Mouse (Mus musculus) CH12.LX (cell line): ENCODE results near the gene Gm20517. TPM values are rescaled to one million over a fixed set of nuclear protein-coding genes. Genes with fewer than 3 reads are reported as not detected.
"Not testable (repeated sequence)": the region's sequence is repeated elsewhere in the genome, so short reads cannot be mapped to it uniquely, and the experiment has no call there.

ENCODE experiments used
- DNase-seq: peaks from one replicate; pipeline ENCODE4 v3.0.0-alpha.2; 2013; ENCODE audit errors: extremely low read depth
- H3K27ac ChIP-seq: 2 replicates; pipeline ENCODE4 v1.5.1; 2012; ENCODE audit warnings: low read depth, mild to moderate bottlenecking, control low read depth, moderate library complexity; ENCODE audit not compliant: insufficient read depth
- H3K27me3 ChIP-seq: replicated peaks from 2 replicates; pipeline ENCODE3; 2012; ENCODE audit warnings: inconsistent platforms
- H3K36me3 ChIP-seq, 2 experiments: replicated peaks in 1 of 2; 2 replicates each; pipeline versions ENCODE3 to v1.6.1; 2012; ENCODE audit warnings: inconsistent platforms in 1 of 2, low read length in 1 of 2, mild to moderate bottlenecking in 1 of 2, mixed read lengths in 1 of 2, moderate library complexity in 1 of 2; ENCODE audit not compliant: control insufficient read depth in 1 of 2, insufficient read depth in 1 of 2
- H3K4me1 ChIP-seq, 2 experiments: 2 replicates each; pipeline ENCODE4 v1.6.1; 2012; ENCODE audit warnings: inconsistent platforms in 1 of 2, moderate library complexity in 1 of 2; ENCODE audit not compliant: insufficient read depth in 2 of 2, control insufficient read depth in 1 of 2
- H3K4me2 ChIP-seq: 2 replicates; pipeline ENCODE4 v1.6.1; 2012; ENCODE audit warnings: low read depth, mild to moderate bottlenecking, control low read depth; ENCODE audit not compliant: poor library complexity, insufficient read depth, severe bottlenecking
- H3K4me3 ChIP-seq, 3 experiments: fragments of 150-350 bp in 1 of 3; sonication (generic) in 1 of 3; replicated peaks in 1 of 3; 2 replicates each; pipeline versions ENCODE3 to v1.5.1; 2011 to 2012; ENCODE audit warnings: low read depth in 2 of 3, low read length in 2 of 3, mild to moderate bottlenecking in 2 of 3, moderate library complexity in 2 of 3, control low read depth in 1 of 3, improper control_type of control experiment in 1 of 3, inconsistent platforms in 1 of 3, mixed read lengths in 1 of 3; ENCODE audit not compliant: poor library complexity in 1 of 3
- H3K79me2 ChIP-seq: replicated peaks from 2 replicates; pipeline ENCODE4 v1.6.1; 2012; ENCODE audit warnings: mild to moderate bottlenecking, moderate library complexity; ENCODE audit not compliant: control insufficient read depth, poor library complexity, insufficient read depth, severe bottlenecking; ENCODE audit errors: extremely low read depth
- H3K9ac ChIP-seq: 2 replicates; pipeline ENCODE4 v1.6.1; 2012; ENCODE audit warnings: low read depth, mild to moderate bottlenecking, control low read depth, moderate library complexity; ENCODE audit not compliant: insufficient read depth
- H3K9me3 ChIP-seq: replicated peaks from 2 replicates; pipeline ENCODE3; 2012; ENCODE audit warnings: low read length, inconsistent platforms, mixed read lengths
- CHD1 ChIP-seq: IDR thresholded peaks from 2 replicates; pipeline ENCODE4 v1.6.1; 2012; ENCODE audit warnings: low read depth, low read length, improper control_type of control experiment, inconsistent platforms
- CHD2 ChIP-seq: IDR thresholded peaks from 2 replicates; pipeline ENCODE4 v1.6.1; 2011; ENCODE audit warnings: low read length, improper control_type of control experiment
- CTCF ChIP-seq, 2 experiments: IDR thresholded peaks in 1 of 2; conservative IDR thresholded peaks in 1 of 2; 2 replicates each; pipeline ENCODE4 v1.5.1; 2011 to 2012; ENCODE audit warnings: low read depth in 2 of 2, low read length in 2 of 2, improper control_type of control experiment in 1 of 2, inconsistent platforms in 1 of 2, mild to moderate bottlenecking in 1 of 2, moderate library complexity in 1 of 2
- POLR2AphosphoS2 ChIP-seq: IDR thresholded peaks from 2 replicates; pipeline ENCODE4 v1.6.1; 2011; ENCODE audit warnings: low read depth, low read length, improper control_type of control experiment
- RAD21 ChIP-seq: IDR thresholded peaks from 2 replicates; pipeline ENCODE4 v1.6.1; 2011; ENCODE audit warnings: low read depth, mild to moderate bottlenecking, low read length, improper control_type of control experiment, moderate library complexity
- RCOR1 ChIP-seq: conservative IDR thresholded peaks from 2 replicates; pipeline ENCODE4 v1.6.1; 2012; ENCODE audit warnings: low read depth, mild to moderate bottlenecking, inconsistent platforms, low read length, improper control_type of control experiment
- SIN3A ChIP-seq: IDR thresholded peaks from 2 replicates; pipeline ENCODE4 v1.6.1; 2012; ENCODE audit warnings: low read length, improper control_type of control experiment, inconsistent platforms
- SMC3 ChIP-seq: IDR thresholded peaks from 2 replicates; pipeline ENCODE4 v1.6.1; 2011; ENCODE audit warnings: low read depth, low read length, improper control_type of control experiment
- ZNF384 ChIP-seq: IDR thresholded peaks from 2 replicates; pipeline ENCODE4 v1.6.1; 2012; ENCODE audit warnings: low read depth, low read length, improper control_type of control experiment, inconsistent platforms
- dilution Hi-C: fragments of 300-500 bp; cut with MboI; formaldehyde crosslinking; loops from 2 replicates; pipeline ENCODE4 v1.14.3; 2020; ENCODE audit warnings: low sequenced_read_pairs; ENCODE audit not compliant: extremely low pct_unique_long_range_greater_than_20kb, extremely low pct_ligation_motif_present
- in situ Hi-C: fragments of 300-500 bp; cut with MboI; formaldehyde crosslinking; loops from 3 replicates; pipeline ENCODE4 v1.14.3; 2019; ENCODE audit warnings: low sequenced_read_pairs, low pct_ligation_motif_present, low pct_unique_long_range_greater_than_20kb, mixed read lengths
- polyA plus RNA-seq: library from polyadenylated mRNA; unstranded; fragments of >175 nt; gene quantifications from 2 replicates; pipeline ENCODE4 v1.2.1, GENCODE M21; 2012; ENCODE audit warnings: low read depth; ENCODE audit not compliant: insufficient read length
- total RNA-seq, 2 experiments: library from RNA; depleted of rRNA; stranded (reverse); fragments of 300-350 nt in 1 of 2; fragments of >200 nt in 1 of 2; gene quantifications; 2 replicates each; pipeline ENCODE4 v1.2.3; 2012 to 2014

Gm20517 gene
- total and polyA plus RNA-seq, 3 experiments = 1.1 to 1.8 (median 1.8) TPM

- peaks cover 10% of the 10 kb centered on the region; the same call in 1 of the 2 replicates for H3K79me2 ChIP-seq
- peaks cover 47 to 72% of the 10 kb centered on the region in 2 experiments for H3K36me3 ChIP-seq
- no peak overlapping the region for H3K9ac ChIP-seq
- no peak for TF ChIP-seq CHD1
- TF ChIP-seq SIN3A = no peak
- TF ChIP-seq SMC3 = peak; percentile 52
- 0 out of 2 replicates have a peak, but pooled peaks have one; percentile 28 for TF ChIP-seq CHD2
- TF ChIP-seq ZNF384 = peak; percentile 98
- no peak for TF ChIP-seq RCOR1
- TF ChIP-seq POLR2AphosphoS2 = peak; percentile 40; the same call in 1 of the 2 replicates
- peak; percentile 27 to 73; a peak in 3 of 4 replicates for TF ChIP-seq CTCF (conservative IDR thresholded peaks at IDR 0.05 in 1 of 2, IDR thresholded peaks at IDR 0.05 in 1 of 2; ENCODE audit: low read depth in 2 of 2, low read length in 2 of 2)
- peak; percentile 39 for TF ChIP-seq RAD21
- TF ChIP-seq, all 38 proteins: peak for 6
- Histone ChIP-seq H3K4me2 (no peak overlapping the region), H3K27me3 (no peaks in the 10 kb centered on the region), H3K9me3 (no peaks in the 10 kb centered on the region), H3K4me1 (peaks cover 11 to 47% of the 10 kb centered on the region in 2 experiments; a peak in 3 of 4 replicates), H3K27ac (no peak overlapping the region), H3K4me3 (no peak overlapping the region)
- dilution Hi-C loops = no loop called here
- peak; percentile 42 for DNase-seq
- in situ Hi-C loops = no loop called here
Observed at GRCm38 (mm10) chr17:47597838-47598579, 13.4 kb upstream of the Gm20517 start.

DNA sequence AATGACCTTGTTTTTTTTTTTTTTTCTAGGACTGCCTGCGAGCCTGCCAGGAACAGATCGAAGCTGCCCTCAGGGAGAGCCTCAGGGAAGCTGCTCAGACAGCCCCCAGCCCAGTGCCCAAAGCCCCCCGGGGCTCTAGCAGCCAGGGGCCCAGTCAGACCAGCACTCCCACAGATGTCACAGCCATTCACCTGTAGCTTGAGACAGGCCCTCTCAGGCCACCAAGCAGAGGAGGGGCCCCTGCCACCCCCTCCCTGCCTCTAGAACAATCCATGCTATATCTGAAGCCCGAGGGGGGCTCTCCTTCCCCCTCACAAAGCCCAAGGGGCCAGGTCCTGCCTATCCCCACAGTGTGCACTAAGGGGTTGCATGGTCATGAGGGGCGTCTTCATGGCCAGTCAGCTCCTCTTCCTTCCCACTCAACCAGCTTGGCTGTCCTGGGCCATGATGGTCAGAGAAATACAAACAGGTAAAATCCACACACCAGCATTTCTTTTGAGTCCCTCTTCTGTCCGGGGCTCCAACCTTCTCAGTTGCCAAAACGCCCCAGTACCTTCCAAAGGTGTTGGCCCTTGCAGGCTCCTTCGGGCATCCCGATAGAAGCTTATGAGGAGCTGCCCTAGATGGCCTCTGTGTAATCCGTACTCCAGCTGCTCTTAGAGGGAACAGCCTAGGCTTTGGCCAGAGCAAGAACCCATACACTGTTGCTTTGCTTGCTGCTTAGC lies 12.6 kb upstream of the Gm20517 start:
- H3K9me3 ChIP-seq, in situ Hi-C loops, H3K27ac ChIP-seq, H3K4me2 ChIP-seq, H3K9ac ChIP-seq, H3K27me3 ChIP-seq, H3K79me2 ChIP-seq, dilution Hi-C loops, H3K4me3 ChIP-seq, DNase-seq: not testable (repeated sequence)
- H3K4me1 ChIP-seq = peaks cover 11 to 47% of the 10 kb centered on the region in 2 experiments; a peak in 3 of 4 replicates
- peaks cover 49 to 76% of the 10 kb centered on the region in 2 experiments for H3K36me3 ChIP-seq
